Mouse (Mus musculus) cerebellum, postnatal 36 days (tissue): ENCODE measurements around the gene Hist1h2ab.
A peak's percentile ranks its signal among the peaks of the same experiment; 100 is the strongest.
"Not testable (repeated sequence)": the region's sequence is repeated elsewhere in the genome, so short reads cannot be mapped to it uniquely, and the experiment has no call there.

Experiments used
- DNase-seq, 2 experiments: peaks; one replicate each; pipeline ENCODE4 v3.0.0; 2021 to 2022; ENCODE audit warnings: mixed read lengths in 2 of 2

The Hist1h2ab gene

GRCm38 (mm10) chr13:23750839-23751477 is at the start of gene Hist1h2ab:
Gene Hist1h2ab (plus strand): TSS chr13:23751126.
- DNase-seq, result peak; percentile 33 to 62

GRCm38 (mm10) chr13:23702220-23702619 is 48.7 kb upstream of the Hist1h2ab start:
- no peak for DNase-seq

- DNase-seq, result not testable (repeated sequence)
Measured at GRCm38 (mm10) chr13:23702801-23703200, 48.1 kb upstream of the Hist1h2ab start.

- no peak for DNase-seq
Measured at GRCm38 (mm10) chr13:23705751-23706356, 45.1 kb upstream of the Hist1h2ab start.

GRCm38 (mm10) chr13:23706771-23707170 is 44.2 kb upstream of the Hist1h2ab start:
- DNase-seq, result no peak

GRCm38 (mm10) chr13:23708041-23708440 is 42.9 kb upstream of the Hist1h2ab start:
- no peak for DNase-seq

- no peak for DNase-seq
Measured at GRCm38 (mm10) chr13:23708654-23709053, 42.3 kb upstream of the Hist1h2ab start.

GRCm38 (mm10) chr13:23709714-23710373 is 41.1 kb upstream of the Hist1h2ab start:
- no peak for DNase-seq

GRCm38 (mm10) chr13:23710374-23711089 is 40.4 kb upstream of the Hist1h2ab start, which contains the start of gene Hfe:
Gene Hfe (minus strand): TSS chr13:23710854.
- DNase-seq, result no peak

DNA sequence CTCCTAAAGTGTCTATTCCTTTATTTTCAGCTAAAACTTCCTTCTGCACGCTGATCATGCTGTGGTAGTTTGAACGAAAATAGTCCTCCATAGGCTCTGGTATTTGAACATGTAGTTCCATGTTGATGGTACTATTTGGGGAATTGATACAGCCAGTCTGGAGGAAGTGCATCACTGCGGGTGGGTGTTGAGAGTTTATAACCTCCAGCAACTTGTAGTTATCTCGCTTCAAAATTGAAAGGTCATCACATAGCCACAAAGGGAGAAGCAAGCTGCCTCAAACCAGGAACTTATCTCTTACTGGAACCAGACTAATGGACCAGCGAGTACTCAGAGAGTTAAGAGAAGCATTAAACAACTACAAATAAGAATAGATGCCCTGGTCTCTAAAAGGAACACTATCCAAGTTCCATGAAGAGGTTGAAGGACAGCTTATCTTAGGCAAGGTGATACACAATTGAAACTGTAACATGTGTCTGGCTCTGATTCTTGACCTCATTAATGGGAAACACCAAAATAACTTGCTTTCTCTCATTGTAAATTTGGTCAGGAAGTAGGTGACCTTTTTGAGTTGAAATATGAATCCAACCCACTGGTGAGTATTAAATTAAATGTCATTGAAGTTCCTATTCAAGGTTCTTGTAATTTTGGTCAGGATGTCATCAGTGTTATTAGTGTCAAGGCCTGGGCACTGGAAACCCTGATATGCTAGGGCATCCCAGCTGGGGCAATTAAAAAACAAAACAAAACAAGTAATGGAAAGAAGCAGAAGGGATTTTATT is 34.5 kb upstream of the Hist1h2ab start:
- no peak for DNase-seq

GRCm38 (mm10) chr13:23717176-23717575 is 33.8 kb upstream of the Hist1h2ab start:
- no peak for DNase-seq

DNA sequence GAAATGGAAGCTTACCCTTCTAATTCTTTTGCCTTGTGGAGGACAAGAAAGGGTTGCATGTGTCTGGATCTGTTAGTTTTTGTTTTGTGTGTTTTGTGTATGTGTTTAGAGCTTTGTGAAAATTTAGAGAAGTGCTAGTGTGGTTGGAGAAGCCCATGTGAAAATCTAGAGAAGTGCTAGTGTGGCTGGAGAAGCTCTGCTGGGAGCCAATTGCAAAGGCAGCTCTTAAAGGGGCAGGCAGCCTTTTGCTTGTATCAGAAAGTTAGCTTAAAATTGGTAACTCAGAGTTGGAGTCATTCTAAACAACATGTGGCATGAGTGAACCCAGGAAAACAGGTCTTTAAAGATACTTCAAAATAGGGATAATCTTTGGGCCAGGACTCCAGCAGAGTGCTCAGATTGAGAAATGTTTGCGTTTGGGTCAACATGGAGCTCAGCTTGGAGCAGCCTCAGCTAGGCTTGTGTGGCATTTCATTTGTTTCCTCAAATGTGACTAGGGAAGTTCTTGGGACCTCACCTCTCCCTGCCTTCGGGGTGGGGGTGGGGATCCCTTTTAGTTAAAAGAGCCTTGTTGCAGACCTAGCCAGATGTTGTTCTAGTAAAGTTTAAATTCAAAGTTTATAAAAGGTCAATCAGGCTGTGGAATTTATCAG is 33.2 kb upstream of the Hist1h2ab start:
- DNase-seq, result not testable (repeated sequence)

- DNase-seq, result no peak
Measured at GRCm38 (mm10) chr13:23724239-23724638, 26.7 kb upstream of the Hist1h2ab start.

DNA sequence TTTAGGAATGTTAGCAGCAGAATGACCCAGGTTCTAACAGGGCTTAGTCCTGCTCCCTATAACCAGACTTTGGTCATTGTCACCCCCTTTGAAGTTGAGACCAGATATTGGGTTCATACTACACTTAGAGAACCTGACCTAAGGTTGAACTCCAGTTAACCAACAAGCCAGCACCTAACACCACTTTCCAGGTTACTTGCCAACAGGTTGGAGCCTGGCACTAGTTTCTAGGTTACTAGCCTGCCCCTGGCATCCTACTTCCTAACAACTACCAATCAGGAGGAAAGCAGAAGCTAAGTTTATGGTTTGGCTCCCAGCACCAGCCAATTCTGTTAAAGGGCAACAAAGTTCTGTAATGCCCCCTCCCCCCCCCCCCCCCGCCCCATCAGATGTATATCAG is 25.7 kb upstream of the Hist1h2ab start:
- no peak for DNase-seq

- DNase-seq, result no peak
Measured at GRCm38 (mm10) chr13:23728472-23729191, 22.3 kb upstream of the Hist1h2ab start.

GRCm38 (mm10) chr13:23729192-23729525 is 21.8 kb upstream of the Hist1h2ab start:
- DNase-seq, result no peak

DNA sequence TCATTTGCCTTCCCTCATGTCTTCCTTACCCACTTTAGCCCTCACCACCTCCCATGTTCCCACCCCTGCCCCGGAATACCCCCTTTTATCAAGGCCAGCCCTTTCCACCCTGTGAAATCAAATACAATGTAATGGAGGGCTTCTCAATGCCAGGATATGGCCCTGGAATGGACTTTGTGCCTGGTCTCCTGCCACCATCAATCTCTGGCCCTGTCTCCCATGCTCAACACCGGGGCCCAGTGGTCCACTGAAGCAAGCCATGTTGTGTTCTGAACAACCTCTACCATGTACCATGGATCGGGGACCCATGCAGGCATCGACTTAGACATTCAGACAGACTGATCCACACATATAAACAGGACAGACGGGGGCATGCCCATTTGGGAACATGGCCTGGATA is 21.2 kb upstream of the Hist1h2ab start:
- no peak for DNase-seq

GRCm38 (mm10) chr13:23730479-23730878 is 20.4 kb upstream of the Hist1h2ab start:
- DNase-seq, result no peak

DNA sequence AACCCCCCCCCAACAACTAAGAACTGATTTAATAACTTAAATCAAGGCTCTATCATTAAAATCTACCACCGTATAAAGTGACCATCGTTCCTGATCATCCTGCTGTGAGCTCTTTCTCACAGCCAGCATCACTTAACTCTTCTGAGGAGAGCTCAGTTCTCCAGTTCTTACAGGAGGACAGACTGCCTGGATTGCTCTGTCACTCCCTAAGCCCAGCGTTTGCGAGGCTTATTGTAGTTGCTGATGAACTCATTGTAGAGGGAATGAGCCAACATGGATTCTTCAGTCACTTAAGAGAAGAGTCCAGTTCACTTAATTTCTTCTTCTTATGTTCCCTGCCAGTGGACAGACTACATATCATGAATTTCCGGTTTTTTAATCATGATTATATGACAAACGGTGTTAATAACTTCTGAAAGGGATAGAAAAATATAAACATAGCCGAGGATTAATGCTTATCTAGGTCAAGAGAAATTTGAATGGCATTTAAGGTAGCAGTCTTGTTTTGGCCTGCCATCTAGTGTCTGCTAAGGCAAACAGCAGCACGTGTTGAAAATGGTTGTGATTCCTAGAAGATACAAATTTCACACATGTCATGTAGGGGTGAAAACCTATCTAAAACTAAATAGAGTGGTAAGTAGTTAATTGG is 18.6 kb upstream of the Hist1h2ab start:
- DNase-seq, result no peak

GRCm38 (mm10) chr13:23737091-23737490 is 13.8 kb upstream of the Hist1h2ab start:
- DNase-seq, result no peak

GRCm38 (mm10) chr13:23738041-23738440 is 12.9 kb upstream of the Hist1h2ab start:
- DNase-seq, result no peak
